Mouse (Mus musculus) forebrain, postnatal 0 days (tissue): ENCODE measurements around the gene Plcb2. TPM values are rescaled to one million over a fixed set of nuclear protein-coding genes. Genes with fewer than 3 reads are reported as not detected.

Experiments used
- ATAC-seq: fragments of 200-750 bp; cut with Nextera tagmentation; 2 replicates; pipeline ENCODE4 v1.8.0; 2017; ENCODE audit warnings: mild to moderate bottlenecking, moderate library complexity
- DNase-seq: peaks from one replicate; pipeline ENCODE4 v3.0.0-alpha.2; 2015
- H3K27ac ChIP-seq: fragments of 300-500 bp; sonication (generic); 2 replicates; pipeline ENCODE4 v1.5.1; 2014; ENCODE audit warnings: low read depth, mild to moderate bottlenecking, antibody characterized with exemption, low read length, moderate library complexity, mixed read lengths
- H3K27me3 ChIP-seq: fragments of 300-500 bp; sonication (generic); 2 replicates; pipeline ENCODE4 v1.6.1; 2014; ENCODE audit warnings: mild to moderate bottlenecking, low read length, mixed read lengths; ENCODE audit not compliant: insufficient read depth
- H3K36me3 ChIP-seq: fragments of 300-500 bp; sonication (generic); 2 replicates; pipeline ENCODE4 v1.6.1; 2014; ENCODE audit warnings: mild to moderate bottlenecking, moderate library complexity; ENCODE audit not compliant: insufficient read depth
- H3K4me1 ChIP-seq: fragments of 300-500 bp; sonication (generic); 2 replicates; pipeline ENCODE4 v1.6.1; 2014; ENCODE audit warnings: antibody characterized with exemption; ENCODE audit not compliant: insufficient read depth
- H3K4me2 ChIP-seq: fragments of 300-500 bp; sonication (generic); 2 replicates; pipeline ENCODE4 v1.6.1; 2014; ENCODE audit warnings: low read depth, mild to moderate bottlenecking, moderate library complexity
- H3K4me3 ChIP-seq: fragments of 300-500 bp; sonication (generic); 2 replicates; pipeline ENCODE4 v1.5.1; 2014; ENCODE audit warnings: low read depth, low read length, mixed read lengths
- H3K9ac ChIP-seq: fragments of 300-500 bp; sonication (generic); 2 replicates; pipeline ENCODE4 v1.6.1; 2014; ENCODE audit warnings: mild to moderate bottlenecking
- H3K9me3 ChIP-seq: fragments of 300-500 bp; sonication (generic); 2 replicates; pipeline ENCODE4 v1.6.1; 2016; ENCODE audit warnings: low read length
- CTCF ChIP-seq: sonication (generic); IDR thresholded peaks from 2 replicates; pipeline ENCODE4 v1.5.1; 2016; ENCODE audit warnings: antibody characterized with exemption, control low read depth, low read depth
- WGBS: fragments of 180-500 bp; shearing (Covaris S2); extraction: QIAGEN DNeasy Blood & Tissue Kit; methylation state at CpG from one replicate; pipeline ENCODE4 v1.1.7; 2014; 5-methylcytosine and 5-hydroxymethylcytosine counted together
- polyA plus RNA-seq: library from polyadenylated mRNA; unstranded; fragments of >200 nt; fragmentation: Nextera tagmentation; extraction: Ambion mirVana; gene quantifications from 2 replicates; pipeline ENCODE4 v1.2.1, GENCODE M21; 2015
- total RNA-seq: library from RNA; depleted of rRNA; stranded (reverse); fragments of >200 nt; gene quantifications from 2 replicates; pipeline ENCODE4 v1.2.3, GENCODE M21; 2014

Plcb2 gene
- total and polyA plus RNA-seq, 2 experiments from 2014 or later = 0.52 to 1.1 TPM

- H3K4me2 ChIP-seq = no peak overlapping the region
- H3K27me3 ChIP-seq = no peaks in the 10 kb centered on the region
- H3K4me1 ChIP-seq = peaks cover 13% of the 10 kb centered on the region; the same call in 1 of the 2 replicates
- no peak overlapping the region for H3K9ac ChIP-seq
- ATAC-seq (no peak), DNase-seq (no peak)
- H3K27ac ChIP-seq = no peak overlapping the region
- no peaks in the 10 kb centered on the region for H3K36me3 ChIP-seq
- no peaks in the 10 kb centered on the region for H3K9me3 ChIP-seq
- 63% methylated on average over 16 of the region's 16 CpGs for WGBS
- TF ChIP-seq CTCF = no peak
- H3K4me3 ChIP-seq = no peak overlapping the region
These were observed 23.9 kb upstream of the Plcb2 start for GRCm38 (mm10) chr2:118751896-118752791.

- WGBS = 70% methylated on average over 8 of the region's 8 CpGs
- Histone ChIP-seq H3K36me3 (no peaks in the 10 kb centered on the region), H3K9me3 (no peaks in the 10 kb centered on the region), H3K4me1 (peaks cover 17% of the 10 kb centered on the region; the same call in 1 of the 2 replicates), H3K9ac (no peak overlapping the region), H3K4me3 (no peak overlapping the region), H3K27me3 (no peaks in the 10 kb centered on the region), H3K4me2 (no peak overlapping the region), H3K27ac (no peak overlapping the region)
- ATAC-seq = no peak
- no peak for DNase-seq
- no peak for TF ChIP-seq CTCF
These were observed 22.2 kb upstream of the Plcb2 start for GRCm38 (mm10) chr2:118750476-118750875.

- Histone ChIP-seq H3K9me3 (no peaks in the 10 kb centered on the region), H3K9ac (no peak overlapping the region), H3K27ac (no peak overlapping the region), H3K4me3 (no peak overlapping the region), H3K36me3 (no peaks in the 10 kb centered on the region), H3K4me1 (peaks cover 26% of the 10 kb centered on the region), H3K27me3 (no peaks in the 10 kb centered on the region), H3K4me2 (0 out of 2 replicates have a peak overlapping the region, but pooled peaks have one; percentile 0)
- DNase-seq = no peak
- no peak for ATAC-seq
- WGBS = 22% methylated on average over 10 of the region's 10 CpGs
- no peak for TF ChIP-seq CTCF
These were observed 21.2 kb upstream of the Plcb2 start for GRCm38 (mm10) chr2:118749341-118749884.

GRCm38 (mm10) chr2:118747301-118747960 is 19.2 kb upstream of the Plcb2 start:
- H3K36me3 ChIP-seq = no peaks in the 10 kb centered on the region
- DNase-seq (peak; percentile 50), ATAC-seq (no peak)
- H3K4me2 ChIP-seq = peak overlapping the region; percentile 97
- peaks cover 31% of the 10 kb centered on the region for H3K4me1 ChIP-seq
- peak overlapping the region; percentile 84 for H3K4me3 ChIP-seq
- H3K9ac ChIP-seq = no peak overlapping the region
- 23% methylated on average over 10 of the region's 10 CpGs for WGBS
- no peak overlapping the region for H3K27ac ChIP-seq
- H3K27me3 ChIP-seq = no peaks in the 10 kb centered on the region
- no peak for TF ChIP-seq CTCF
- no peaks in the 10 kb centered on the region for H3K9me3 ChIP-seq

- Histone ChIP-seq H3K9me3 (no peaks in the 10 kb centered on the region), H3K4me2 (peak overlapping the region; percentile 97), H3K36me3 (no peaks in the 10 kb centered on the region), H3K27ac (peak overlapping the region; percentile 73), H3K4me3 (peak overlapping the region; percentile 84), H3K4me1 (peaks cover 31% of the 10 kb centered on the region), H3K27me3 (no peaks in the 10 kb centered on the region; the same call in 1 of the 2 replicates), H3K9ac (peak overlapping the region; percentile 77)
- no peak for TF ChIP-seq CTCF
- ATAC-seq (peak; percentile 46), DNase-seq (peak; percentile 40)
- 3% methylated on average over 105 of the region's 113 CpGs for WGBS
These were observed 18.0 kb upstream of the Plcb2 start for GRCm38 (mm10) chr2:118745915-118746901.
